Mouse (Mus musculus) bone marrow, adult 2 months (tissue): ENCODE data around the gene Ift81. TPM values are rescaled to one million over a fixed set of nuclear protein-coding genes. Genes with fewer than 3 reads are reported as not detected.

Experiments
- H3K27ac ChIP-seq: fragments of 200-500 bp; 2 replicates; pipeline ENCODE4 v1.5.1; 2012; ENCODE audit warnings: low read depth, mild to moderate bottlenecking, control low read depth, inconsistent platforms, low read length; ENCODE audit not compliant: control insufficient read depth, poor library complexity, insufficient read depth
- H3K4me1 ChIP-seq: fragments of 200-500 bp; 2 replicates; pipeline ENCODE4 v1.6.1; 2011; ENCODE audit warnings: low read length; ENCODE audit not compliant: control insufficient read depth, insufficient read depth
- H3K4me3 ChIP-seq: fragments of 200-500 bp; replicated peaks from 2 replicates; pipeline ENCODE3; 2011; ENCODE audit warnings: mild to moderate bottlenecking, low read depth, low read length, control low read depth; ENCODE audit not compliant: control insufficient read depth
- CTCF ChIP-seq: fragments of 200-500 bp; IDR thresholded peaks from 2 replicates; pipeline ENCODE4 v1.5.1; 2011; ENCODE audit warnings: low read length, control low read depth; ENCODE audit not compliant: control insufficient read depth, insufficient read depth
- POLR2A ChIP-seq: fragments of 200-500 bp; IDR thresholded peaks from 2 replicates; pipeline ENCODE4 v1.6.1; 2011; ENCODE audit warnings: low read depth, mild to moderate bottlenecking, control low read depth, low read length, borderline replicate concordance; ENCODE audit not compliant: control insufficient read depth
- WGBS: fragments of 180-500 bp; shearing (Covaris S2); methylation state at CpG from one replicate; pipeline ENCODE4 v1.1.7; 2018; 5-methylcytosine and 5-hydroxymethylcytosine counted together
- polyA plus RNA-seq: library from polyadenylated mRNA; stranded (reverse); fragments of >200 nt; gene quantifications from 2 replicates; pipeline ENCODE4 v1.2.4, GENCODE M21; 2011; ENCODE audit warnings: low replicate concordance; ENCODE audit not compliant: missing spikeins, insufficient read depth, insufficient read length

The Ift81 gene
- polyA plus RNA-seq, 1 experiment = 2.1 TPM

GRCm38 (mm10) chr5:122622526-122622925 lies 8.2 kb upstream of the Ift81 start:
- Histone ChIP-seq H3K4me1 (no peaks in the 10 kb centered on the region), H3K27ac (no peak overlapping the region), H3K4me3 (no peak overlapping the region)
- 84% methylated on average over 5 of the region's 5 CpGs for WGBS
- no peak for TF ChIP-seq POLR2A
- TF ChIP-seq CTCF = no peak

GRCm38 (mm10) chr5:122621376-122621886 lies 7.1 kb upstream of the Ift81 start:
- H3K4me1 ChIP-seq = no peaks in the 10 kb centered on the region
- 72% methylated on average over 7 of the region's 7 CpGs for WGBS
- H3K4me3 ChIP-seq = no peak overlapping the region
- TF ChIP-seq CTCF (no peak), POLR2A (no peak)
- H3K27ac ChIP-seq = no peak overlapping the region

- TF ChIP-seq POLR2A (no peak), CTCF (no peak)
- no peak overlapping the region for H3K4me3 ChIP-seq
- H3K4me1 ChIP-seq = no peaks in the 10 kb centered on the region
- WGBS = 76% methylated on average over 9 of the region's 9 CpGs
- no peak overlapping the region for H3K27ac ChIP-seq
These were observed 5.5 kb upstream of the Ift81 start for GRCm38 (mm10) chr5:122619686-122620296.

- TF ChIP-seq CTCF = no peak
- no peak for TF ChIP-seq POLR2A
- Histone ChIP-seq H3K4me1 (no peaks in the 10 kb centered on the region; the same call in 1 of the 2 replicates), H3K27ac (no peak overlapping the region), H3K4me3 (no peak overlapping the region)
- WGBS = 79% methylated on average over 5 of the region's 5 CpGs
These were observed 3.4 kb upstream of the Ift81 start for GRCm38 (mm10) chr5:122617718-122618117.

- Histone ChIP-seq H3K27ac (no peak overlapping the region), H3K4me1 (no peaks in the 10 kb centered on the region; the same call in 1 of the 2 replicates), H3K4me3 (no peak overlapping the region)
- WGBS = 80% methylated on average over 5 of the region's 5 CpGs
- no peak for TF ChIP-seq CTCF
- TF ChIP-seq POLR2A = no peak
These were observed 2.7 kb downstream of the Ift81 start for GRCm38 (mm10) chr5:122611651-122612050.

- H3K4me3 ChIP-seq = no peak overlapping the region
- TF ChIP-seq CTCF (no peak), POLR2A (no peak)
- H3K4me1 ChIP-seq = peaks cover 2% of the 10 kb centered on the region
- 70% methylated on average over 2 of the region's 2 CpGs for WGBS
- H3K27ac ChIP-seq = no peak overlapping the region
These were observed 9.4 kb downstream of the Ift81 start for GRCm38 (mm10) chr5:122604894-122605293.

- H3K27ac ChIP-seq = peak overlapping the region; percentile 32; the same call in 1 of the 2 replicates
- WGBS = 7% methylated on average over 11 of the region's 11 CpGs
- peaks cover 2% of the 10 kb centered on the region for H3K4me1 ChIP-seq
- TF ChIP-seq CTCF (no peak), POLR2A (no peak)
- H3K4me3 ChIP-seq = no peak overlapping the region
These were observed 12.1 kb downstream of the Ift81 start for GRCm38 (mm10) chr5:122602233-122602632.

GRCm38 (mm10) chr5:122595470-122595869 lies 18.8 kb downstream of the Ift81 start:
- Histone ChIP-seq H3K27ac (no peak overlapping the region), H3K4me1 (no peaks in the 10 kb centered on the region), H3K4me3 (no peak overlapping the region)
- TF ChIP-seq POLR2A = no peak
- no peak for TF ChIP-seq CTCF
- 59% methylated on average over 4 of the region's 4 CpGs for WGBS
